Mouse (Mus musculus) heart, embryonic 12.5 days (tissue): Measurements from ENCODE around the gene Pgbd5. TPM values are rescaled to one million over a fixed set of nuclear protein-coding genes. Genes with fewer than 3 reads are reported as not detected.

ENCODE experiments used
- ATAC-seq: fragments of 200-750 bp; cut with Nextera tagmentation; 2 replicates; pipeline ENCODE4 v1.8.0; 2017; ENCODE audit warnings: moderate TSS enrichment, moderate library complexity; ENCODE audit not compliant: insufficient number of reproducible peaks, low FRiP score
- H3K27ac ChIP-seq: fragments of 300-500 bp; sonication (generic); 2 replicates; pipeline ENCODE4 v1.5.1; 2016; ENCODE audit warnings: mild to moderate bottlenecking, moderate library complexity; ENCODE audit not compliant: poor library complexity, severe bottlenecking
- H3K27me3 ChIP-seq: fragments of 300-500 bp; sonication (generic); replicated peaks from 2 replicates; pipeline ENCODE4 v1.6.1; 2016; ENCODE audit warnings: mild to moderate bottlenecking, moderate library complexity
- H3K36me3 ChIP-seq: fragments of 300-500 bp; sonication (generic); 2 replicates; pipeline ENCODE4 v1.6.1; 2016; ENCODE audit warnings: mild to moderate bottlenecking, moderate library complexity
- H3K4me1 ChIP-seq: fragments of 300-500 bp; sonication (generic); replicated peaks from 2 replicates; pipeline ENCODE4 v1.6.1; 2016; ENCODE audit warnings: mild to moderate bottlenecking
- H3K4me2 ChIP-seq: fragments of 300-500 bp; sonication (generic); 2 replicates; pipeline ENCODE4 v1.6.1; 2016; ENCODE audit warnings: mild to moderate bottlenecking, moderate library complexity
- H3K4me3 ChIP-seq: fragments of 300-500 bp; sonication (generic); 2 replicates; pipeline ENCODE4 v1.5.1; 2016; ENCODE audit warnings: mild to moderate bottlenecking
- H3K9ac ChIP-seq: fragments of 300-500 bp; sonication (generic); 2 replicates; pipeline ENCODE4 v1.6.1; 2016; ENCODE audit warnings: mild to moderate bottlenecking, moderate library complexity
- H3K9me3 ChIP-seq: fragments of 300-500 bp; sonication (generic); replicated peaks from 2 replicates; pipeline ENCODE4 v1.6.1; 2016; ENCODE audit warnings: mild to moderate bottlenecking, moderate library complexity
- WGBS: fragments of 180-500 bp; shearing (Covaris S2); methylation state at CpG from one replicate; pipeline ENCODE4 v1.1.7; 2016; 5-methylcytosine and 5-hydroxymethylcytosine counted together
- polyA plus RNA-seq: library from polyadenylated mRNA; unstranded; fragments of >200 nt; fragmentation: Nextera tagmentation; extraction: Ambion mirVana; gene quantifications from 2 replicates; pipeline ENCODE4 v1.2.1, GENCODE M21; 2016

Gene Pgbd5
- polyA plus RNA-seq, 1 experiment from 2014 or later: 2.5 TPM

DNA sequence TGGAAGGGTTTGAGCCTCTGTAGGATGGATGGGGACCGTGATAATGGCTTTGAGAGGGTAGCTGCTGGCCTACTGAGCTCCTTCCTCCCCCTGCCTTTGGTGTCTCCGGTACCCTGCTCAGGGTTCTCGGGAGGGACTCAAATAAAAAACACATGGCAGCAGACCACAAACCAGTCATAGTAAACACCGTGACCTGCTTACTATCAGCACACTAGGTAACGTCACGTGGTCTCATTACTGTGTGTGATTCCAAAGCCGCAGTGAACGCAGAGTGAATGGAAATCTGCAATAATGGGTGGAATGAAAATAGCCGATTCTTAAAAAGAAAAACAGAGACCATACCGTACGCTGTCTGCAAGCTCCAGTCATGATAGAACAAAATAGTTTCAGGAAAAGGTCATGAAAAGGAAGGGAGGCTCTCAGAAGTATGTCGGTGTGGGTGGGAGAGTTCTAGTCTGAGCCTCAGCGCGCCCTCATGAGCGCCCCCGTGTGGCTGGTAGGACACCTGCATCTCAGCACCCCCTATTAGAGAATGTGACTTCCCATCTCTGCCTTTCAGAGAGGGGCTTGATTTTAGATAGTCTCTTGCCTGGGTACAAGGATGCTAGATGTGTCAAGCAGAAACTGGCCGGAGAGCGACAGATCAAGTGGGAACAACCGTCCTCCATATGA lies 92.5 kb downstream of the Pgbd5 start:
- WGBS: 37% methylated on average over 19 of the region's 19 CpGs

DNA sequence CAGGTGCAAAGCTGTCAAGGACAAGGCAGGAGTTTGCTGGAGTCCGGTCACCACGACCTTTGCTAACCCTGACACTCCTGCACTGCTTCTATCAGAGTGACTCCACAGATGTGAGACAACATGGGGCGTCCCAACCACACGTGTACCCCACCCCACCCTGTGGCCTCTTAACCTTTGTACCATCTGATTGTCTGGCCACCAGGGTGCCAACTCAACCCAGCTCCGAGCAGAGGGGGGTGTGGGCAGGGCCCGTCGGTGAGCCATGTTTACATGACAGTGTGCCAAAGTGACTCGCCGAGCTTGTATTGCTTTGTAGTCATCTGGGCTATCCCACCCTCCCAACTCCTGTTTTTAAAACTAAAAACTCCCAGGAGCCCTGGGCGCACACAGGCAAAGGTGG lies 94.4 kb downstream of the Pgbd5 start:
- no peak overlapping the region for H3K9ac ChIP-seq
- H3K4me3 ChIP-seq: no peak overlapping the region
- no peak overlapping the region for H3K27ac ChIP-seq
- H3K27me3 ChIP-seq: no peaks in the 10 kb centered on the region
- H3K4me2 ChIP-seq: no peak overlapping the region
- H3K36me3 ChIP-seq: peaks cover 54% of the 10 kb centered on the region
- H3K9me3 ChIP-seq: no peaks in the 10 kb centered on the region
- peaks cover 6% of the 10 kb centered on the region; the same call in 1 of the 2 replicates for H3K4me1 ChIP-seq
- ATAC-seq: no peak
- WGBS: 82% methylated on average over 10 of the region's 10 CpGs

More for the DNA sequence above, 92.5 kb downstream of the Pgbd5 start:
- Histone ChIP-seq H3K36me3 (peaks cover 37% of the 10 kb centered on the region), H3K9me3 (no peaks in the 10 kb centered on the region), H3K27me3 (0 out of 2 replicates have a peak, but pooled peaks cover 3% of the 10 kb centered on the region), H3K9ac (no peak overlapping the region), H3K27ac (no peak overlapping the region), H3K4me2 (no peak overlapping the region), H3K4me1 (peaks cover 6% of the 10 kb centered on the region; the same call in 1 of the 2 replicates), H3K4me3 (no peak overlapping the region)
- peak; percentile 44; the same call in 1 of the 2 replicates for ATAC-seq

DNA sequence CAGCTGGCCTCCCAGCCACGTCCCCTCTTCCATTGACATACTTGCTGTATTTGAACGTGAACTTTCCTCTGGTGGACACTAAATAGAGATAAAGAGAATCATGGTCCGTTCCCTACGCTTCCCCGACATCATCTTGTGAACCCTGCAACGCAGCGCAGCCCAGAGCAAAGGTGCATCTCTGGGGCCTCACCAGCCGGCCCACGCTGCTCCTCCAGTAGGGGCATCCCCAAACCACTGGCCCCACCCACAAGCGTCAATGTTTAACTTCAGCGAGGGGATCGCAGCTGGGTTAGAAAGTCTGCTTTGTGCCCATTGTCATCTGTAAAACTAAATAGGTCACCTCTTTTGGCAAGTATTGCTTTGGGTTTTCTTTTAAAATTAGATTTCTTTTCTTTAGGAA lies 95.5 kb downstream of the Pgbd5 start:
- H3K4me3 ChIP-seq: no peak overlapping the region
- H3K27me3 ChIP-seq: no peaks in the 10 kb centered on the region
- H3K4me1 ChIP-seq: peaks cover 6% of the 10 kb centered on the region; the same call in 1 of the 2 replicates
- ATAC-seq: no peak
- no peaks in the 10 kb centered on the region for H3K9me3 ChIP-seq
- H3K9ac ChIP-seq: no peak overlapping the region
- H3K27ac ChIP-seq: no peak overlapping the region
- peaks cover 65% of the 10 kb centered on the region for H3K36me3 ChIP-seq
- WGBS: 89% methylated on average over 12 of the region's 12 CpGs
- no peak overlapping the region for H3K4me2 ChIP-seq

DNA sequence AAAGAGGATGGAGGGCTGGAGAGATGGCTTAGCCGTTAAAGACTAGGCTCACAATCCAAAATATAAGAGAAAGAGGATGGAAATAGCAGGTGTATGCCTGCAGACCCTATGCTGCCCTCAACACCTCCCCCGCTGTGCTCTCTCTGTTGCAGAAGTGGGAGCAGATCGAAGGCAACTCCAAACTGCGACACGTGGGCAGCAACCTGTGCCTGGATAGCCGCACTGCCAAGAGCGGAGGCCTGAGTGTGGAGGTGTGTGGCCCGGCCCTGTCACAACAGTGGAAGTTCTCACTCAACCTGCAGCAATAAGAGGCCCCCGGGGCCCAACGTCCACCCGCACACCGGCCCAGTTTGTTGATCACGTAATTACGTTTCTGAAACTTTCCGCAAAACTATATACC lies 96.3 kb downstream of the Pgbd5 start:
- Histone ChIP-seq H3K36me3 (peaks cover 73% of the 10 kb centered on the region), H3K9ac (no peak overlapping the region), H3K4me1 (peaks cover 6% of the 10 kb centered on the region; the same call in 1 of the 2 replicates), H3K27ac (no peak overlapping the region), H3K4me2 (no peak overlapping the region), H3K27me3 (no peaks in the 10 kb centered on the region), H3K9me3 (no peaks in the 10 kb centered on the region), H3K4me3 (no peak overlapping the region)
- WGBS: 90% methylated on average over 15 of the region's 15 CpGs
- no peak for ATAC-seq

DNA sequence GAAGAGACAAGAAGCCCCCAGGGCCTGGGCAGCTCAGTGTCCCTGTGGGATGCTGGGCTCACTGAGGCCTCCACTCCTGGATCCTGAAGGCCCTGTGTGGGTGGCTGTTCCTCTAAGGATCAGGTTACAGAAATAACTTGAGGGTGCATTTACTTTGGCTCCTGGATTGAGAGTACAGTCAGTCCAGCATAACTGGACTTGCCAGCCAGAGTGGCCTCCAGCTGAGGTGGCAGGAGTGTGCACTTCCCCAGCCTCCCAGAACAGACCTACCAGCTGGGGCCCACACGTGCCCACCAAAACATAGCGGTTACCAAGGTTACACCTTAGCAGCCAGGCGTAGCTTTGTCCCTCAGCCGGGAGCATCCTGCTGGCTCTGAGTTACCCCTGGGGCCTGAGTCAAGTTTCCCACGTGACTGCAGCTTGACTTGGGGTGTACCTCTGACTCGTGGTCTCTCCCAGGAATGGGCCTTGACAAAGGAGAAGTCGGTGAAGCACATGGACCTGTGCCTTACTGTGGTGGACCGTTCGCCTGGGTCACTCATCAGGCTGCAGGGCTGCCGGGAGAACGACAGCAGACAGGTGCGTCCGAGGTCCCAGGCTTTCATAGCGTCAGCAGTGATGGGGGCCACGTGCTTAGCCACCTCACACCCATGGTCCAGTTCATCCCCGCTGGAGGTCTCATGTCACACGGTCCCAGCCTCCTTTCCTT lies 98.9 kb downstream of the Pgbd5 start:
- no peaks in the 10 kb centered on the region for H3K9me3 ChIP-seq
- H3K36me3 ChIP-seq: peaks cover 91% of the 10 kb centered on the region
- H3K9ac ChIP-seq: no peak overlapping the region
- no peak overlapping the region for H3K4me3 ChIP-seq
- H3K27me3 ChIP-seq: no peaks in the 10 kb centered on the region
- no peak overlapping the region for H3K4me2 ChIP-seq
- WGBS: 75% methylated on average over 17 of the region's 17 CpGs
- H3K4me1 ChIP-seq: no peaks in the 10 kb centered on the region
- no peak overlapping the region for H3K27ac ChIP-seq
- no peak for ATAC-seq

DNA sequence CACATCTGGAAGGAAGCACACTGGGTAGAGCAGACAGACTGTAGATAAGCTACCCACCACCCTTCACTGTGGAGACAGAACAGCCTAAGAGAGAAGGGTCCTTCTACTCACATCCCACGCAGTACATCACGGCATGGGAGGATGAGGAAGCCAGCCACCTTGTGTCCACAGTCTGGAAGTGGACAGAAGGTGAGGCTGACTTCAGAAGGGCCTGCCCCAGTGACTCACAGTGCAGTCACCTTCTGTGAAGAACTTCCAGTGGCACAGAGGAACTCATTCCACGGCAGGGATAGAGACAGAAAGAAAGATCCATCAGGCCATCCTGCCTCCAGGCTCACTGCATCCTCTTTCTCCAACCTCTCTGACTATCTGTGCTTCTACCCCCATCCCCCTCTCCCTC lies 99.7 kb downstream of the Pgbd5 start:
- no peaks in the 10 kb centered on the region for H3K4me1 ChIP-seq
- no peaks in the 10 kb centered on the region for H3K9me3 ChIP-seq
- no peak overlapping the region for H3K9ac ChIP-seq
- ATAC-seq: no peak
- H3K27ac ChIP-seq: no peak overlapping the region
- H3K4me3 ChIP-seq: no peak overlapping the region
- H3K4me2 ChIP-seq: no peak overlapping the region
- WGBS: 81% methylated on average over 3 of the region's 3 CpGs
- H3K27me3 ChIP-seq: no peaks in the 10 kb centered on the region
- peaks cover 93% of the 10 kb centered on the region for H3K36me3 ChIP-seq

DNA sequence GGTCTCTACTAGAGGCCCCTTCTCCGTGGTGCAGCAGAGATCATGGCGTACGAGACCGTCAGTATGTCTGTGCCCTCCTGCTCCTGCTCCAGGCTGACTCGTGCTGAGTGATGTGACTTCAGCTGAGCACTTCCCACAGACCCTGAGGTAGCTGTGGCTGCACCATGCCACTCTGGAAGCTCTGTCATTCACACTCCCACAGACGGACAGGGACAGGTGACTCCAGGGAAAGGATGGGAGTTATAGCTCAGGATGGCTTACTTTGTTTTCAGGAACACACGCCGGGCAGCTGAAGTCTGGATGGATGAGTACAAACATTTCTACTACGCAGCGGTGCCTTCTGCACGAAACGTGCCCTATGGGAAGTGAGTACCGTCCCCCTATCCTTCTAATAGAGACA lies 103.2 kb downstream of the Pgbd5 start:
- Histone ChIP-seq H3K27me3 (no peaks in the 10 kb centered on the region), H3K9ac (no peak overlapping the region), H3K27ac (no peak overlapping the region), H3K9me3 (no peaks in the 10 kb centered on the region), H3K4me3 (no peak overlapping the region), H3K4me1 (no peaks in the 10 kb centered on the region), H3K4me2 (no peak overlapping the region), H3K36me3 (peaks cover 86% of the 10 kb centered on the region)
- 90% methylated on average over 13 of the region's 13 CpGs for WGBS
- no peak for ATAC-seq

DNA sequence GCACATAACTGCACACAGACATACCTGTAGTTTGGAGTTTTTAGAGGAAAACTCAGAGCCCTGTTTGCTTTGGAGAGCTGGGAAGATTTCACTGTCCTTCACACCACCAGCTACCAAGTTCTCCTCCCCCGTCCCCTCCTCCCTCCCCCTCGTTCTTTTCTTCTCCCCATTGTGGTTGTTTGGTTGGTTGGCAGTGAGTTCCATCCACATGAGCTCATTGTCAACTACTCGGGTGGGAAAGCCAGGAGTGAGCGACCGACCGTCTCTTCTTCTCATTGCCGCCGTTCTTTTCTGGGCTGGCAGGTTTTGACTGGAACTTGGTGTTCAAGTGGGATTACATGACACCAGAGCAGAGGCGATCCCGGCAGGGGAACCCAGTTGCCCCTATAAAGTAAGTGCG lies 107.8 kb downstream of the Pgbd5 start:
- H3K9ac ChIP-seq: no peak overlapping the region

DNA sequence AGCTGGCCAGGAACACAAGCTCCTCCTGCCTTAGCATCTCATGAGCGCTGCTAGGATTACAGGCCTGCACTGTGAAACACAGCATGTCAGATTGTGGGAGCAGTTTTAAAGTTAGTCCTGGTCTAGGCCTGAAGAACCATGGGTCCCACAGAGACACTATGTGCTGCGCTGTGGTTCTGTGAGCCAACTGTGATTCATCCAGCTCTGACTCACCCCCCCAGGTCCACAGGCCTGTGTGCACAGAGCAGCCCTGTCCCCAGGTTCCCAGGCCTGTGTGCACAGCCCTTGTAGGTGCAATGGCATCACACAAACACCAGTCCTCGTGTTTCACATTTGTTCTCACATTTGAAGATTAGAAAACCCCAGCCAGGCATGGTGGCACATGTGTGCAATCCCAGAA lies 108.4 kb downstream of the Pgbd5 start:
- WGBS: 88% methylated on average over 3 of the region's 3 CpGs
- Histone ChIP-seq H3K9me3 (no peaks in the 10 kb centered on the region), H3K27me3 (no peaks in the 10 kb centered on the region), H3K4me2 (no peak overlapping the region), H3K4me3 (no peak overlapping the region), H3K9ac (no peak overlapping the region), H3K36me3 (peaks cover 81% of the 10 kb centered on the region), H3K27ac (no peak overlapping the region), H3K4me1 (peaks cover 15% of the 10 kb centered on the region)
- no peak for ATAC-seq

More for the DNA sequence above, 107.8 kb downstream of the Pgbd5 start:
- ATAC-seq: no peak
- no peaks in the 10 kb centered on the region for H3K27me3 ChIP-seq
- H3K9me3 ChIP-seq: no peaks in the 10 kb centered on the region
- peaks cover 15% of the 10 kb centered on the region for H3K4me1 ChIP-seq
- 65% methylated on average over 11 of the region's 11 CpGs for WGBS
- no peak overlapping the region for H3K4me3 ChIP-seq
- no peak overlapping the region for H3K27ac ChIP-seq
- no peak overlapping the region for H3K4me2 ChIP-seq
- peaks cover 82% of the 10 kb centered on the region for H3K36me3 ChIP-seq

DNA sequence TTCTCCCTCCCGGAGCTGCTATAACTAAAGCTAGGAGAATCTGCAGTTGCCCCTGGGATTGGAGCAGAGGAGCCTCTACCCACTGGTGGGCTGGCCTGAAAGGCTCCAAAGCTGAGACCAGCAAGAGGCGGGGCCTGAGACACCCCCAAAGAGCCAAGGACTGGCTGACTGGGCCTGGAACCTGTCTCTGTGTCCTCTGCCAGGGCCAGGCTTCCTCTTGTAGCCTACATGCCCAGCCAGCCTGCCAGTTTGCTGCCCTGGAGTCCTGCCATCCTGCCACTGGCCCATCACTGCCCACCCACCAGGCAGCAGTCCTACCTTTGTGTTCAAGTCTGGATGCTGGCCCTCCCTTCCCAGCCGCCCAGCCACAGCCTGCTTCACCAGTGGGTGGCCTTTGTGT lies 109.0 kb downstream of the Pgbd5 start:
- Histone ChIP-seq H3K4me1 (peaks cover 15% of the 10 kb centered on the region), H3K9me3 (no peaks in the 10 kb centered on the region), H3K9ac (no peak overlapping the region), H3K36me3 (peaks cover 81% of the 10 kb centered on the region), H3K4me3 (no peak overlapping the region), H3K27ac (no peak overlapping the region), H3K27me3 (no peaks in the 10 kb centered on the region), H3K4me2 (no peak overlapping the region)
- no peak for ATAC-seq
- WGBS: 67% methylated on average over 3 of the region's 3 CpGs

DNA sequence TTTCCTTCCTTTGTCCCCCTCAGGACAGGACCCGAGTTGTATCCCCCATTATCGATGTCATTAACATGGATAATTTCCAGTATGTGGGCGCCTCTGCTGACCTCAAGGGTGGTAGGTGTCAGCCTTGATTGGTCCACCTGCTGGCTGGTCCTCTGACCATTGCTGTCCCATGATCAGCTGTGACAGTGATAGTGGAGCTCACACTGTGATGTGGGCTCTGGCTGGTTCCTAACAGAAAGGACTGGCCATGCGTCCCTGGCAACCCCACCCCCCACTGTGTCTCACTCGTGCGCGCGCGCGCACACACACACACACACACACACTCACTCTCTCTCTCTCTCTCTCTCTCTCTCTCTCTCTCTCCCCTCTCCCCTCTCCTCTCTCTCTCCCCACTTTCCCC lies 109.8 kb downstream of the Pgbd5 start:
- Histone ChIP-seq H3K4me1 (peaks cover 15% of the 10 kb centered on the region), H3K27ac (no peak overlapping the region), H3K36me3 (peaks cover 80% of the 10 kb centered on the region), H3K4me3 (no peak overlapping the region), H3K9ac (no peak overlapping the region), H3K27me3 (no peaks in the 10 kb centered on the region), H3K4me2 (no peak overlapping the region), H3K9me3 (no peaks in the 10 kb centered on the region)
- no peak for ATAC-seq
- WGBS: 77% methylated on average over 10 of the region's 10 CpGs
